Mouse (Mus musculus): ENCODE data around the gene Cltb. TPM values are rescaled to one million over a fixed set of nuclear protein-coding genes. Genes with fewer than 3 reads are reported as not detected.

Gene Cltb
- total and polyA plus RNA-seq, 2 experiments from 2014 or later = 184 to 318 TPM

DNA sequence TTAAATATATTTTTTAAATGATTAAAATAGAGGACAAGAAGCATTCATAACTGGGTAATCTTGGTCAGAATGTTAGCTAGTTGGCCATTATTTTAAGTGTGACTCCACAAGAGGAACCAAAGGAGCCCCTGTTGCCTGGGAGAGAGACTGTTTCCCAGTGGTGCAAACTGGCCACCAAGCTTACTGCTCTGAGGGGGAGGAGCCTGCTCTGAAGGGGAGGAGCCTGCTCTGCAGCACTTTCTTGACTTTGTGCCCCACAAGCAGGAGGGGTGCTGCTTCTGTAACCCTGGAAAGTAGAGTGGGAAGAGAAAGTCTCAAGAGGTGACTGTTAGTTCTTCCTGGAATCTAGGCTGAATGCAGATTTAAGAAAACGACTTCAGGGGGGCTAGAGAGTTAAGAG lies 41.9 kb downstream of the Cltb start:
- DNase-seq (ENCODE audit: low spot score) (no peak), ATAC-seq (no peak)
- H3K27me3 ChIP-seq (ENCODE audit: insufficient read depth, low read length) = no peaks in the 10 kb centered on the region
- H3K9me3 ChIP-seq (ENCODE audit: low read length) = no peaks in the 10 kb centered on the region
- no peaks in the 10 kb centered on the region for H3K4me1 ChIP-seq (ENCODE audit: insufficient read depth, low read length)
- H3K36me3 ChIP-seq (ENCODE audit: insufficient read depth, low read length) = no peaks in the 10 kb centered on the region
- no peak overlapping the region for H3K4me2 ChIP-seq (ENCODE audit: low read depth, low read length)
- no peak for TF ChIP-seq CTCF (IDR thresholded peaks at IDR 0.05; ENCODE audit: low read depth)
- 42% methylated on average over 1 of the region's 1 CpGs for WGBS
- H3K27ac ChIP-seq = no peak overlapping the region
- no peak overlapping the region for H3K4me3 ChIP-seq (ENCODE audit: low read length)
- H3K9ac ChIP-seq (replicated peaks; ENCODE audit: low read length) = no peak overlapping the region

DNA sequence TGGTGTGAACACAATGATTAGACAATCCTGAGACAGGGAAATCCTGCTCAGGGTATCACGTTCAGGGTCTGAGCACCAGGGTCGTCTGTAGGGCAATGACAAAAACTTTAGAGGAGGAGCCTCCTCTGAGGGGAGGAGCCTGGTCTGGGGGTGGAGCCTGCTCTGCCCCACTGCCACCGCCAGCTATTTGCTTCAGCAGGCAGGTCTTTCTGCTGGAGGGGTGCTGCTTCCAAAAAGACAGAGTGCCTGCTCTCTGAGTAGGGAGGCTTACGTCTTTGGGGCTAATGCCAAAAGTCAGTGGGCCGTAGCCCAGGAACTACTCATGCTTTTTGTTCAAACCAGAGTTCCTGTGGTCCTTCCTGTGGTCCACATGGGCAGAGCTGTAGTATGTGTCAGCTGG lies 42.8 kb downstream of the Cltb start:
- Histone ChIP-seq H3K4me1 (ENCODE audit: insufficient read depth, low read length) (peaks cover 5% of the 10 kb centered on the region; the same call in 1 of the 2 replicates), H3K27ac (no peak overlapping the region), H3K36me3 (ENCODE audit: insufficient read depth, low read length) (no peaks in the 10 kb centered on the region), H3K9me3 (ENCODE audit: low read length) (no peaks in the 10 kb centered on the region), H3K4me2 (ENCODE audit: low read depth, low read length) (no peak overlapping the region), H3K4me3 (ENCODE audit: low read length) (no peak overlapping the region), H3K9ac (replicated peaks; ENCODE audit: low read length) (no peak overlapping the region), H3K27me3 (ENCODE audit: insufficient read depth, low read length) (no peaks in the 10 kb centered on the region)
- ATAC-seq (no peak), DNase-seq (ENCODE audit: low spot score) (no peak)
- no peak for TF ChIP-seq CTCF (IDR thresholded peaks at IDR 0.05; ENCODE audit: low read depth)
- WGBS = 39% methylated on average over 5 of the region's 5 CpGs

DNA sequence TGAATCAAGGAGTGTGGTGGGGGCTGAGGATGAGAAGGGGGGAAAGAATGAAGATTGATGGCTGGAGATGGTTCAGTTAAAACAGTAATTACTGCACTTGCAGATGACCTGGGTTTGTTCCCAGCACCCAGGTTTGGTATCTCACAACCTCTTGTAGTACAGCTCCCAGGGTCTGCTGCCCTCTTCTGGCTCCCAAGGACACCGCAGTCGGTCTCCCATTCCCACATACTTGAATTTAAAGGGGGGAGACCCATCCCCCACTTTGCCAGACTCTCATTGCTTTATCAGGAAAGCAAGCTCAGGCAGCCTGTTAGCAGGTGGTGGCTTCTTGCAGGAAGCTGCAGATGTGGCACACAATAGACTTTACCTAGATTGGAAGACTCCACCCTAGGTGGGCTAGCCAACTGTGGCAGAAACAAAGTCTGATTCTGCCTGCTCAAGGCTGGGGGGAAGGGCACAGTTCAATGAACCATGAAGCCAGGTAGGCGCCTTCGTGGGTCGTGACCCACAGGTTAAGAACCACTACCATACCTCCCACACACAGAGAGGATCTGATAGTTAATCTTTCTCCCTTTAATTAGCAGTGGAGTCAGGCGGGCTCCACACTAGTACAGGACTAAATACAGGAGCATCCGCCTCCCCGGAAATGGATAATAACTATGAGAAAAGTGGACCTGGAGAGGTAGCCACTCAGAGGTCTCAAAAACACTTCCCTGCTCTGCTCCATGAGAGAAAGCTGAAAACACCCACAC lies 45.4 kb downstream of the Cltb start:
- peak; percentile 64 for TF ChIP-seq CTCF (IDR thresholded peaks at IDR 0.05; ENCODE audit: low read depth)
- ATAC-seq (peak; percentile 59), DNase-seq (ENCODE audit: low spot score) (peak; percentile 57)
- peak overlapping the region; percentile 96; the same call in 1 of the 2 replicates for H3K9ac ChIP-seq (replicated peaks; ENCODE audit: low read length)
- H3K36me3 ChIP-seq (ENCODE audit: insufficient read depth, low read length) = peaks cover 21% of the 10 kb centered on the region
- no peaks in the 10 kb centered on the region for H3K9me3 ChIP-seq (ENCODE audit: low read length)
- peak overlapping the region; percentile 95 for H3K4me3 ChIP-seq (ENCODE audit: low read length)
- H3K27ac ChIP-seq = peak overlapping the region; percentile 89; the same call in 1 of the 2 replicates
- H3K4me1 ChIP-seq (ENCODE audit: insufficient read depth, low read length) = peaks cover 5% of the 10 kb centered on the region; the same call in 1 of the 2 replicates
- H3K27me3 ChIP-seq (ENCODE audit: insufficient read depth, low read length) = no peaks in the 10 kb centered on the region
- peak overlapping the region; percentile 79 for H3K4me2 ChIP-seq (ENCODE audit: low read depth, low read length)
- 41% methylated on average over 8 of the region's 8 CpGs for WGBS

DNA sequence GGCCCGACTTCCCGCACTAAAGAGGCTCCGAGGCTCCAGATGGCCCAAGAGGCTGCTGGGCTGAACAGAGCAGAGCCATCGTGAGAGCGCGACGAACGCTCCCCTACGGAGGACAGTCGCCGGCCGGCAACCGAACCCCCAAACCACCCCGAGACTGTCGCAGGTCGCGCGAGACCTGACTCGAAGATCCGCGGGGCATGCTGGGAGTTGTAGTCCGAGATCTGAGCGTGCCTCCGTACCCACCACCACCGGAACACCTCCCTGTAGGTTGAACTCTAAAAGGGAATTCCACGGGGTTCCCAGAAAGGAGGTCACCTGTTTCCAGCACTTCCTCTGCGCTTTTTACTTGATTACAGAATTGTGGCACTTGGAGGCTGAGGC lies 46.0 kb downstream of the Cltb start, which contains the start of gene 4833439L19Rik:
TSS of gene 4833439L19Rik (minus strand) at position 235 of the 381 bp plus-strand sequence.
- H3K9me3 ChIP-seq (ENCODE audit: low read length) = no peaks in the 10 kb centered on the region
- H3K4me1 ChIP-seq (ENCODE audit: insufficient read depth, low read length) = peaks cover 5% of the 10 kb centered on the region; the same call in 1 of the 2 replicates
- H3K4me3 ChIP-seq (ENCODE audit: low read length) = peak within 1 kb of the TSS; percentile 95
- H3K27me3 ChIP-seq (ENCODE audit: insufficient read depth, low read length) = no peaks in the 10 kb centered on the region
- WGBS = under 1% methylated on average over 25 of the region's 27 CpGs
- peak; percentile 98 for DNase-seq (ENCODE audit: low spot score)
- H3K36me3 ChIP-seq (ENCODE audit: insufficient read depth, low read length) = peaks cover 27% of the 10 kb centered on the region
- TF ChIP-seq CTCF (IDR thresholded peaks at IDR 0.05; ENCODE audit: low read depth) = no peak
- peak within 1 kb of the TSS; percentile 89 for H3K27ac ChIP-seq
- H3K4me2 ChIP-seq (ENCODE audit: low read depth, low read length) = peak within 1 kb of the TSS; percentile 79
- ATAC-seq = peak; percentile 98
- peak within 1 kb of the TSS; percentile 96 for H3K9ac ChIP-seq (replicated peaks; ENCODE audit: low read length)

DNA sequence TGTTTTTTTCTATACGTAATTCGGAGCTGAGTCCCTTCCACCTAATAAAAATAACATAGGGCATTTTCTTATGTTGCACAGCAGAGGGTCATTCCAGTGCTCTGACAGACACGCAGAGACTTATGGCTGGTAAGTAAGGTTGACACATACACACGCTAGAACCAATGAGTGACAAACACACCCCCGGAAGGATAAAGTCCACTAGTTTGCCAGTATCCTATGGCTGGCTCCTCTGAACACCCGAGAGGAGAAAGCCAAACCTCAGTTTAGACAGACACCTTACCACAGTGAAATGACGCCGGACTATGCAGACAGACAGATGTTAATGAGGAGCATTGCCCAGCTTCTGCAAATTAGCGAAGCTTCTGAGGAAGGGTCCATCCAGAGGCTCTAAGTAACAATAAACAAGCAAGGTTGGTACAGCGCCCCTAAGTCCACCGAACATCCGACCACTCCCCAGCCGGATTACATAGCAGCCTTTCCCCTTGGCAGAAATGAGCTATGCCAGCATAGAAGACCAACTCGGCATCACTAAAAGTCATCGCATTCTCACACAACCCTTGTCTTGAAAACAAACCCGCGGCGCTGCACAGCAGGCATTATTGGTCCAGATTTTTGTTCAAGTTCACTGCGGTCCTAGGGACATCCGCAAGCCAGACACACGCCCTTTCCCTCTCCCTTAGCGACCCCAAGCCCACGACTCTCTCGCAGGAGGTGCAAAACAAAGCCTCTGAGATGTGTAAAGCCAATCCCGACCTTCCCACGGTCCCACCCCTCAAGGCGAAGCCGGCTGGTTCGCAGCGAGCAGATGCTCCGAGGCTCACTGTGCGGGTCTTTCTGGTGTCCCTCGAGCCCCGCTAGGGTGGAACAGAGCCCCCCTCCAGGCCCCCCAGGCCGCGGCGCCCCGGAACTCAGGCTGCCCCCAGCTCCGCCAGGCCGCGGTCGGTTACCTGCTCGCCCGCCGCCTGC lies 46.6 kb downstream of the Cltb start:
- no peaks in the 10 kb centered on the region for H3K9me3 ChIP-seq (ENCODE audit: low read length)
- peak overlapping the region; percentile 95 for H3K4me3 ChIP-seq (ENCODE audit: low read length)
- H3K36me3 ChIP-seq (ENCODE audit: insufficient read depth, low read length) = peaks cover 34% of the 10 kb centered on the region
- peak overlapping the region; percentile 96 for H3K9ac ChIP-seq (replicated peaks; ENCODE audit: low read length)
- H3K4me2 ChIP-seq (ENCODE audit: low read depth, low read length) = peak overlapping the region; percentile 79
- WGBS = 10% methylated on average over 45 of the region's 45 CpGs
- peak overlapping the region; percentile 89 for H3K27ac ChIP-seq
- peaks cover 5% of the 10 kb centered on the region; the same call in 1 of the 2 replicates for H3K4me1 ChIP-seq (ENCODE audit: insufficient read depth, low read length)
- H3K27me3 ChIP-seq (ENCODE audit: insufficient read depth, low read length) = no peaks in the 10 kb centered on the region
- no peak for TF ChIP-seq CTCF (IDR thresholded peaks at IDR 0.05; ENCODE audit: low read depth)
- peak; percentile 77 for ATAC-seq
- DNase-seq (ENCODE audit: low spot score) = peak; percentile 59

DNA sequence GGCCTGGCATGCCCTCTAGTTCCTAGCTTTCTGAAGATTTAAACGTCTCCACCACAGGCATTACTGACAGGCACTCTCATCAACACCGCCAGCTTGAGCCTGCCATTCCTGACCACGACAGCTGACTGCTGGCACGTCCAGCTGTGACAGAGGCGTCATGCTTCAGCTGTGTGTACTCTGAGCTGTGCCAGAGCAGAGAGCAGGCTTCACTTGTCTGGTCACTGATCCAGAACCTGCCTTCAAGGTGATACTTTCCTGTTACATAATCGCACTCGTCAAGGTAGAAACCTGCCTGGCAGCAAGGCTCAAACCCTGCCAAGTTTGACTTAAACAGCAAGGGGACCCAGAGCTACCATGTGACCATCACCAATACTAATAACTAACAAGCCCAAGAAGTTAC lies 48.6 kb downstream of the Cltb start:
- WGBS = 72% methylated on average over 7 of the region's 7 CpGs
- no peak for TF ChIP-seq CTCF (IDR thresholded peaks at IDR 0.05; ENCODE audit: low read depth)
- Histone ChIP-seq H3K27me3 (ENCODE audit: insufficient read depth, low read length) (no peaks in the 10 kb centered on the region), H3K4me1 (ENCODE audit: insufficient read depth, low read length) (peaks cover 5% of the 10 kb centered on the region; the same call in 1 of the 2 replicates), H3K27ac (no peak overlapping the region), H3K9me3 (ENCODE audit: low read length) (no peaks in the 10 kb centered on the region), H3K4me3 (ENCODE audit: low read length) (no peak overlapping the region), H3K36me3 (ENCODE audit: insufficient read depth, low read length) (peaks cover 53% of the 10 kb centered on the region), H3K9ac (replicated peaks; ENCODE audit: low read length) (no peak overlapping the region), H3K4me2 (ENCODE audit: low read depth, low read length) (no peak overlapping the region)
- DNase-seq (ENCODE audit: low spot score) = no peak
- ATAC-seq = no peak

All from hindbrain, postnatal 0 days (tissue).